Mouse (Mus musculus) liver, embryonic 13.5 days (tissue): Measurements from ENCODE around the gene Dhx9. TPM values are rescaled to one million over a fixed set of nuclear protein-coding genes. Genes with fewer than 3 reads are reported as not detected.
"Not testable (repeated sequence)": the region's sequence is repeated elsewhere in the genome, so short reads cannot be mapped to it uniquely, and the experiment has no call there.

Experiments
- ATAC-seq: fragments of 200-750 bp; cut with Nextera tagmentation; 2 replicates; pipeline ENCODE4 v1.8.0; 2017; ENCODE audit warnings: low read depth, mild to moderate bottlenecking, moderate number of reproducible peaks, moderate library complexity
- DNase-seq: peaks from one replicate; pipeline ENCODE4 v3.0.0; 2022
- H3K27ac ChIP-seq: fragments of 300-500 bp; sonication (generic); 2 replicates; pipeline ENCODE4 v1.5.1; 2015; ENCODE audit warnings: moderate library complexity, mild to moderate bottlenecking, inconsistent platforms
- H3K27me3 ChIP-seq: fragments of 300-500 bp; sonication (generic); 2 replicates; pipeline ENCODE4 v1.6.1; 2015; ENCODE audit warnings: mild to moderate bottlenecking, inconsistent platforms
- H3K36me3 ChIP-seq: fragments of 300-500 bp; sonication (generic); 2 replicates; pipeline ENCODE4 v1.6.1; 2015; ENCODE audit warnings: mild to moderate bottlenecking, inconsistent platforms
- H3K4me1 ChIP-seq: fragments of 300-500 bp; sonication (generic); replicated peaks from 2 replicates; pipeline ENCODE4 v1.6.1; 2015; ENCODE audit warnings: inconsistent platforms
- H3K4me2 ChIP-seq: fragments of 300-500 bp; sonication (generic); 2 replicates; pipeline ENCODE4 v1.6.1; 2015; ENCODE audit warnings: inconsistent platforms, mild to moderate bottlenecking, moderate library complexity
- H3K4me3 ChIP-seq: fragments of 300-500 bp; sonication (generic); replicated peaks from 2 replicates; pipeline ENCODE4 v1.5.1; 2015; ENCODE audit warnings: mild to moderate bottlenecking, inconsistent platforms
- H3K9ac ChIP-seq: fragments of 300-500 bp; sonication (generic); 2 replicates; pipeline ENCODE4 v1.6.1; 2015; ENCODE audit warnings: mild to moderate bottlenecking, inconsistent platforms
- H3K9me3 ChIP-seq: fragments of 300-500 bp; sonication (generic); replicated peaks from 2 replicates; pipeline ENCODE4 v1.6.1; 2016; ENCODE audit warnings: inconsistent platforms
- WGBS: fragments of 180-500 bp; shearing (Covaris S2); methylation state at CpG from one replicate; pipeline ENCODE4 v1.1.7; 2015; ENCODE audit not compliant: insufficient replicate concordance; 5-methylcytosine and 5-hydroxymethylcytosine counted together
- polyA plus RNA-seq: library from polyadenylated mRNA; unstranded; fragments of >200 nt; fragmentation: Nextera tagmentation; extraction: Ambion mirVana; gene quantifications from 2 replicates; pipeline ENCODE4 v1.2.1, GENCODE M21; 2015

The Dhx9 gene
- polyA plus RNA-seq, 1 experiment from 2014 or later: 15.3 TPM

GRCm38 (mm10) chr1:153486120-153486519, 1.3 kb downstream of the Dhx9 start:
- H3K9ac ChIP-seq: peak overlapping the region; percentile 95
- peaks cover 45% of the 10 kb centered on the region for H3K4me1 ChIP-seq
- not testable (repeated sequence) for DNase-seq, H3K27me3 ChIP-seq, ATAC-seq, H3K9me3 ChIP-seq
- peak overlapping the region; percentile 82 for H3K4me2 ChIP-seq
- peak overlapping the region; percentile 88 for H3K4me3 ChIP-seq
- WGBS: 3% methylated on average over 6 of the region's 6 CpGs
- H3K27ac ChIP-seq: peak overlapping the region; percentile 86
- H3K36me3 ChIP-seq: peaks cover 23% of the 10 kb centered on the region

- ATAC-seq: no peak
- H3K9ac ChIP-seq: peak overlapping the region; percentile 95
- WGBS: 31% methylated on average over 2 of the region's 2 CpGs
- peak; percentile 9 for DNase-seq
- peaks cover 32% of the 10 kb centered on the region for H3K36me3 ChIP-seq
- H3K4me1 ChIP-seq: peaks cover 45% of the 10 kb centered on the region
- H3K4me3 ChIP-seq: peak overlapping the region; percentile 88
- no peaks in the 10 kb centered on the region for H3K9me3 ChIP-seq
- H3K27ac ChIP-seq: peak overlapping the region; percentile 68
- peak overlapping the region; percentile 82 for H3K4me2 ChIP-seq
- H3K27me3 ChIP-seq: no peaks in the 10 kb centered on the region
These were observed 2.2 kb downstream of the Dhx9 start for GRCm38 (mm10) chr1:153485201-153485796.

- Histone ChIP-seq H3K36me3 (peaks cover 74% of the 10 kb centered on the region), H3K27me3 (no peaks in the 10 kb centered on the region), H3K9ac (no peak overlapping the region), H3K4me2 (no peak overlapping the region), H3K9me3 (no peaks in the 10 kb centered on the region), H3K27ac (no peak overlapping the region), H3K4me3 (no peak overlapping the region), H3K4me1 (peaks cover 27% of the 10 kb centered on the region)
- 64% methylated on average over 1 of the region's 1 CpGs for WGBS
- DNase-seq: no peak
- ATAC-seq: no peak
These were observed 6.4 kb downstream of the Dhx9 start for GRCm38 (mm10) chr1:153481025-153481412.

GRCm38 (mm10) chr1:153480386-153481024, 7.0 kb downstream of the Dhx9 start:
- DNase-seq: peak; percentile 60
- Histone ChIP-seq H3K4me1 (peaks cover 23% of the 10 kb centered on the region), H3K36me3 (peaks cover 76% of the 10 kb centered on the region), H3K9ac (no peak overlapping the region), H3K27me3 (no peaks in the 10 kb centered on the region), H3K27ac (no peak overlapping the region), H3K4me3 (no peak overlapping the region), H3K4me2 (no peak overlapping the region), H3K9me3 (no peaks in the 10 kb centered on the region)
- 42% methylated on average over 1 of the region's 1 CpGs for WGBS
- ATAC-seq: no peak

GRCm38 (mm10) chr1:153479296-153479695, 8.2 kb downstream of the Dhx9 start:
- Histone ChIP-seq H3K9me3 (no peaks in the 10 kb centered on the region), H3K27ac (no peak overlapping the region), H3K4me1 (peaks cover 11% of the 10 kb centered on the region), H3K4me3 (no peak overlapping the region), H3K9ac (no peak overlapping the region), H3K36me3 (peaks cover 84% of the 10 kb centered on the region), H3K4me2 (no peak overlapping the region), H3K27me3 (no peaks in the 10 kb centered on the region)
- 88% methylated on average over 1 of the region's 1 CpGs for WGBS
- ATAC-seq (no peak), DNase-seq (no peak)

GRCm38 (mm10) chr1:153461796-153462195, 25.7 kb downstream of the Dhx9 start:
- Histone ChIP-seq H3K4me3 (no peak overlapping the region), H3K9ac (no peak overlapping the region), H3K9me3 (no peaks in the 10 kb centered on the region), H3K36me3 (peaks cover 82% of the 10 kb centered on the region), H3K27me3 (no peaks in the 10 kb centered on the region), H3K4me1 (no peaks in the 10 kb centered on the region), H3K4me2 (no peak overlapping the region), H3K27ac (no peak overlapping the region)
- DNase-seq: no peak
- WGBS: 83% methylated on average over 1 of the region's 1 CpGs
- no peak for ATAC-seq

- no peaks in the 10 kb centered on the region for H3K9me3 ChIP-seq
- H3K4me1 ChIP-seq: no peaks in the 10 kb centered on the region
- 87% methylated on average over 5 of the region's 5 CpGs for whole genome bisulfite sequencing
- ATAC-seq (peak; percentile 22; the same call in 1 of the 2 replicates), DNase-seq (no peak)
- H3K4me3 ChIP-seq: no peak overlapping the region
- no peak overlapping the region for H3K27ac ChIP-seq
- no peak overlapping the region for H3K4me2 ChIP-seq
- peaks cover 70% of the 10 kb centered on the region for H3K36me3 ChIP-seq
- H3K27me3 ChIP-seq: no peaks in the 10 kb centered on the region
- H3K9ac ChIP-seq: no peak overlapping the region
These were observed 31.3 kb downstream of the Dhx9 start for GRCm38 (mm10) chr1:153456137-153456536.

- Histone ChIP-seq H3K4me1 (no peaks in the 10 kb centered on the region), H3K9ac (no peak overlapping the region), H3K27me3 (no peaks in the 10 kb centered on the region), H3K36me3 (peaks cover 44% of the 10 kb centered on the region), H3K4me2 (no peak overlapping the region), H3K9me3 (no peaks in the 10 kb centered on the region), H3K4me3 (no peak overlapping the region), H3K27ac (no peak overlapping the region; the same call in 1 of the 2 replicates)
- WGBS: 81% methylated on average over 3 of the region's 3 CpGs
- ATAC-seq (peak; percentile 28; the same call in 1 of the 2 replicates), DNase-seq (no peak)
These were observed 34.3 kb downstream of the Dhx9 start for GRCm38 (mm10) chr1:153453146-153453642.

GRCm38 (mm10) chr1:153451237-153452154, 36.0 kb downstream of the Dhx9 start:
- H3K4me1 ChIP-seq: no peaks in the 10 kb centered on the region
- H3K9ac ChIP-seq: no peak overlapping the region
- H3K27ac ChIP-seq: no peak overlapping the region
- DNase-seq (peak; percentile 6), ATAC-seq (no peak)
- H3K27me3 ChIP-seq: no peaks in the 10 kb centered on the region
- no peak overlapping the region for H3K4me2 ChIP-seq
- H3K4me3 ChIP-seq: no peak overlapping the region
- no peaks in the 10 kb centered on the region for H3K9me3 ChIP-seq
- 62% methylated on average over 10 of the region's 10 CpGs for WGBS
- H3K36me3 ChIP-seq: peaks cover 35% of the 10 kb centered on the region

GRCm38 (mm10) chr1:153446120-153446831, 41.2 kb downstream of the Dhx9 start:
- Histone ChIP-seq H3K27me3 (no peaks in the 10 kb centered on the region), H3K9ac (no peak overlapping the region), H3K4me1 (no peaks in the 10 kb centered on the region), H3K4me2 (no peak overlapping the region), H3K27ac (no peak overlapping the region), H3K36me3 (peaks cover 3% of the 10 kb centered on the region; the same call in 1 of the 2 replicates), H3K4me3 (no peak overlapping the region), H3K9me3 (no peaks in the 10 kb centered on the region)
- DNase-seq (no peak), ATAC-seq (no peak)
- 89% methylated on average over 20 of the region's 20 CpGs for WGBS
